Mouse (Mus musculus): Measurements from ENCODE around the gene Abcf1.

Abcf1 gene

GRCm38 (mm10) chr17:35918276-35919059, 51.1 kb downstream of the Abcf1 start:
- WGBS = 1% methylated on average over 11 of the region's 11 CpGs

DNA sequence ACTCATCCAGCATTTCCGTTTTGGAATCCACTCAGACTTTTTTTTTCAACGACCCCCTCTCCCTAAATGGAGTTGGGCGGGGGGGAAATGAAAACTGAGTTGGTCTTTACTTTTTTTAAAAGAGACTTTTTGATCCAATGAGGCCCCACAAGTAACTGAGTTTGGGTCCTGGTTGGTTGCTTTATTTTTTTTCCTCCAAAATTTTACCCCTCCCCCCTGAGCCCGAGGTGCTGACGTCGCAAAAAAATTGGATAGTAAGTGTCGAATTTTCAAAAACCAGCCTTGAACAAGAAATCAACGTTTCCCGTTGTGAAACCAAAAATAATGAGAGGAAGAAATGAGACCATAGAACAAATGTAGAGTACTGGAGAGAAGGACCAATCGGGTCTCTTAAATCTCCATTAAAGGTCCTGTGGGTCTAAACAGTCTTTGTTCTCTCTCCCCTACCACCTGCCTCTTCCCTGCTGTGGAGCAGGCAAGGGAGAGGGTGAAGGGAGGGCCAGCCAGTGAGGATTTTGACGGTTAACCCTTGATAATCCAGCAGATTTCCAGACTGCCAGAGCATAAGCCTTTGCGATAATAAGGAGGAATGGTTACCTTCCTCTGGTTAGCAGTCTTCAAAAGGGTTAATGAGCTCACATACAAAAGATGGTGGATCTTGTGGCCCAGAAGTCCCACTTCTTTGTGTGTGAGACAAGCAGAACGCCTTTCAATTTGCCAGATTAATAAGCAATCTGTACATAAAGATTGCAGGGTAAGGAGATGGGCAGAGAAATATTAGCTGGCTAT, 51.9 kb downstream of the Abcf1 start:
- WGBS = 0% methylated on average over 13 of the region's 13 CpGs

DNA sequence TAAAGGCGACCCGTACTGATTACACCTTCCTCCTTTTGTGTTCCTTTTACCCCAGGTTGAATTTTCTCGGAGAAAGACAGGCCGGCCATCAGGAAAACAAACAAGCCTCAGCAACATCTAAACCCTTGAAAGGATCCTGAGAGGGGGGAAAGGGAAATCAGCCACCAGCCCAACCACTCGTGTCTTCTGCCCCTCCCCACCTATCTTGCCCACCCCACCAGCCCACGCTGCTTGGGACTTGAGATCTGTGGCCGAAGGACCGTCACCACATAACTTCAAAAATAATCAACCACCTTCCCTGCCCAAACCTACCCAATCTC, 52.5 kb downstream of the Abcf1 start:
- 0% methylated on average over 8 of the region's 8 CpGs for WGBS

GRCm38 (mm10) chr17:35916297-35917142, 53.0 kb downstream of the Abcf1 start, which contains the start of the genes Mrps18b and Ppp1r10:
Gene Mrps18b, minus strand, starts transcription at chr17:35916389.
Gene Ppp1r10, plus strand, starts transcription at chr17:35916434.
- under 1% methylated on average over 83 of the region's 83 CpGs for WGBS

GRCm38 (mm10) chr17:35915538-35916296, 53.8 kb downstream of the Abcf1 start:
- 2% methylated on average over 28 of the region's 28 CpGs for WGBS

GRCm38 (mm10) chr17:35914975-35915374, 54.6 kb downstream of the Abcf1 start:
- 74% methylated on average over 6 of the region's 6 CpGs for WGBS

DNA sequence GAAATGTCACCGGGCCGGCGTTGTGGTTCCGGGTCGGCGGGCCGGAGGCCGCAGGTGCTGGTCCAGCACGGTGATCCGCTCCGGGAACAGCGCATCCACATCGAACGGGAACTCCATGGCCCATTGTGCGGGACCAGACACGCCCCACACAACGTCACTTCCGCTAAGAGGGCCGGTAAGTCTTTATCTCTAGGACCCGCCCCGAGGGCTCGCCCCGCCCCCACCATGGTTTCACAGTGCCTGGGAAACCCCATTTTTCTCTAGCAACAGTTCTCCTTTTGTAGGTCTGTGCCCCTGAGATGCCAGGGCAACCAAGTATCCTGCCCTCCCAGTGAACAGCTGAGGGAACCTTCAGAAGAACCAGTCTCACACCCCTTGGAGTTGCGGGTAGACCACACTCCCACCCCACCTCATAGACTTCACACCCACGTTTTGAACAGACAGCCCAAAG, 59.6 kb downstream of the Abcf1 start, which contains the start of gene Atat1:
Gene Atat1 (minus strand): TSS at position 157 of the 451 bp plus-strand sequence.
- 2% methylated on average over 25 of the region's 25 CpGs for WGBS

GRCm38 (mm10) chr17:35909186-35909918, 60.2 kb downstream of the Abcf1 start:
- WGBS = 9% methylated on average over 20 of the region's 20 CpGs

GRCm38 (mm10) chr17:35907609-35908008, 62.0 kb downstream of the Abcf1 start:
- 49% methylated on average over 2 of the region's 2 CpGs for WGBS

All from cerebral cortex, adult 2 months (tissue).